Mouse (Mus musculus) mouse embryonic stem cell (cell line): ENCODE results near the gene Smoc1.

Source experiments
- in situ Hi-C, 2 experiments: fragments of 300-500 bp; cut with MboI; formaldehyde crosslinking; loops; 1 replicate in 1 of 2; 3 replicates in 1 of 2; pipeline ENCODE4 v1.14.3; 2019 to 2020; ENCODE audit warnings: low sequenced_read_pairs in 2 of 2, low pct_unique_long_range_greater_than_20kb in 1 of 2, mixed read lengths in 1 of 2; ENCODE audit not compliant: unreplicated experiment in 1 of 2

The Smoc1 gene

DNA sequence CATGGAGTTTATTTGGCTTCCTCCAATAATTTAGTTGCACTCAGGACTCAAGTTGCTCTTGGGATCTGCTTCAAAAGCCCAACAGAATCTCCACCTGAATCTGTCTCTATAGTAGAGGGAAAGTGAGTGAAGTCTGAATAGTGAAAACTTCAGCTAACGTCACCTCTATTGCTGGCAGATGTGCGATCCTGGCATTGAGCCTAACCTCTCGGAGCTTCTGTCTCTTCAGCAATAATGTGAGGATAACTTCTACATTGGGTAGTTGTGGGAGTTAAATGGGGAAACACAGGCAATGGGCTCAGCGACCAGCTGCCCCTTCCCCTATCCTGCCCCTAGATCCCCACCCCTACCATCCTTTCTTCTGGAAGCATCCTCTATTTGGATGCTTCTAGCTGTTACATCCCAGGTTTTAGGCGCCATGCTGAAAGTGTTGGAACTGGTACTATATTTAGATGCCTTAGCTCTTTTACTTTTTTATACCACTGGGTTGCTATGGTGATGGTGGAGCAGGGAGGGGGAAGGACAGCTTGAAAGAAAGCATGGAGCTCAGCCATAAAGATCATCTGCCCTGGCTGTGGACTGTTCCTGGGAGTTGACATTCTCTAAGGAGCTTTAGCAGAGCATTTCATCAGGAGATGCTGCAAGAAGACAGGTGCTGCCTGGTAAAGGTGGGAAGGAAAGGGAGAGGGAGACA is 201.3 kb downstream of the Smoc1 start:
- in situ Hi-C loops: no loop called here

DNA sequence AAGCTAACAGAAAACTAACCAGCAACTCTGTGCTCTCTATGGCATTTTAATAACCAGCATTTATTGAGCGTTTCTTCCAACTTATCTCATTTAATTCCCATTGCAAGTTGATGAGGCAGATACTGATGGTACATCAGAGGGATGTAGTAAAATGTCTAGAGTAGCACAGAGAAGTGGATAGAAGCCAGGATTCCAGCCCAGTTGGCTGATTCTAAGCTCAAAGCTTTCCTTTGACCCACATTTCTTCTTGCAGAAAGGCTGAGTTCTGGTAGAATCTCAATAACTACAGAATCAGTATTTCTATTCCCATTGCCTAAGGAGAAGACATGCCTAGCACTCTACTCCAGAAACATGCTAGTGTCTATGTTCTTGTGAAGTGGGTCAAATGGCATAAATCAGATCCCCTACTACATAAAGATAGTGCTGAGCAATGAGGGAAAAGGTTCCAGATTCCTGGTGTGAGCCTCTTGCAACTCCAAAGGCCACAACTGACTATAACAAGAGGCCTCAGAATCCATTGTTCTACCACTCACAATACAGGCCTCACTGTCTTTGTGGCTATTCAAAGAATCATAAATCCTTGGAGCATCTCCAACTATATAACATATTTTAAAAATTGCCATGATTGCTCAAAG is 207.3 kb downstream of the Smoc1 start:
- in situ Hi-C loops: no loop called here

GRCm38 (mm10) chr12:81235456-81236330 is 209.1 kb downstream of the Smoc1 start:
- in situ Hi-C loops: no loop called here
